Mouse (Mus musculus): ENCODE results near the gene Nav3. TPM values are rescaled to one million over a fixed set of nuclear protein-coding genes. Genes with fewer than 3 reads are reported as not detected.

The Nav3 gene
- polyA plus RNA-seq, 1 experiment from 2014 or later = 2.1 TPM

- WGBS = 77% methylated on average over 3 of the region's 3 CpGs
- no peak for ATAC-seq (ENCODE audit: insufficient read depth, low FRiP score, low read depth)
- H3K4me2 ChIP-seq = no peak overlapping the region
- no peaks in the 10 kb centered on the region for H3K36me3 ChIP-seq
- H3K9ac ChIP-seq = no peak overlapping the region
- no peaks in the 10 kb centered on the region for H3K4me1 ChIP-seq
- no peak overlapping the region for H3K4me3 ChIP-seq (replicated peaks)
- no peak overlapping the region for H3K27ac ChIP-seq
- no peaks in the 10 kb centered on the region for H3K27me3 ChIP-seq (replicated peaks)
- no peaks in the 10 kb centered on the region for H3K9me3 ChIP-seq
Observed at GRCm38 (mm10) chr10:109887160-109887559, 568.8 kb downstream of the Nav3 start.

- no peak overlapping the region for H3K4me3 ChIP-seq (replicated peaks)
- H3K4me2 ChIP-seq = no peak overlapping the region
- H3K4me1 ChIP-seq = no peaks in the 10 kb centered on the region
- H3K36me3 ChIP-seq = no peaks in the 10 kb centered on the region
- H3K9ac ChIP-seq = no peak overlapping the region
- H3K27ac ChIP-seq = no peak overlapping the region
- WGBS = 80% methylated on average over 4 of the region's 4 CpGs
- H3K27me3 ChIP-seq (replicated peaks) = no peaks in the 10 kb centered on the region
- H3K9me3 ChIP-seq = no peaks in the 10 kb centered on the region
- no peak for ATAC-seq (ENCODE audit: insufficient read depth, low FRiP score, low read depth)
Observed at GRCm38 (mm10) chr10:109876107-109876506, 579.9 kb downstream of the Nav3 start.

GRCm38 (mm10) chr10:109875312-109875830 lies 580.6 kb downstream of the Nav3 start:
- Histone ChIP-seq H3K27me3 (replicated peaks) (no peaks in the 10 kb centered on the region), H3K4me2 (no peak overlapping the region), H3K4me1 (no peaks in the 10 kb centered on the region), H3K9me3 (no peaks in the 10 kb centered on the region), H3K4me3 (replicated peaks) (no peak overlapping the region), H3K9ac (no peak overlapping the region), H3K36me3 (no peaks in the 10 kb centered on the region), H3K27ac (no peak overlapping the region)
- no peak for ATAC-seq (ENCODE audit: insufficient read depth, low FRiP score, low read depth)

- Histone ChIP-seq H3K4me1 (no peaks in the 10 kb centered on the region), H3K4me3 (replicated peaks) (no peak overlapping the region), H3K9ac (no peak overlapping the region), H3K4me2 (no peak overlapping the region), H3K27me3 (replicated peaks) (no peaks in the 10 kb centered on the region), H3K36me3 (no peaks in the 10 kb centered on the region), H3K9me3 (no peaks in the 10 kb centered on the region), H3K27ac (no peak overlapping the region)
- ATAC-seq (ENCODE audit: insufficient read depth, low FRiP score, low read depth) = no peak
- 57% methylated on average over 5 of the region's 5 CpGs for whole genome bisulfite sequencing
Observed at GRCm38 (mm10) chr10:109874652-109875311, 581.2 kb downstream of the Nav3 start.

- ATAC-seq (ENCODE audit: insufficient read depth, low FRiP score, low read depth) = no peak
- WGBS = 83% methylated on average over 2 of the region's 2 CpGs
- no peak overlapping the region for H3K9ac ChIP-seq
Observed at GRCm38 (mm10) chr10:109866063-109866462, 589.9 kb downstream of the Nav3 start.

GRCm38 (mm10) chr10:109865391-109865790 lies 590.6 kb downstream of the Nav3 start:
- Histone ChIP-seq H3K4me3 (replicated peaks) (no peak overlapping the region), H3K27ac (no peak overlapping the region), H3K27me3 (replicated peaks) (no peaks in the 10 kb centered on the region), H3K4me2 (no peak overlapping the region), H3K9me3 (no peaks in the 10 kb centered on the region), H3K36me3 (no peaks in the 10 kb centered on the region), H3K9ac (no peak overlapping the region), H3K4me1 (no peaks in the 10 kb centered on the region)
- 17% methylated on average over 1 of the region's 2 CpGs for WGBS
- no peak for ATAC-seq (ENCODE audit: insufficient read depth, low FRiP score, low read depth)

More at GRCm38 (mm10) chr10:109866063-109866462, 589.9 kb downstream of the Nav3 start:
- Histone ChIP-seq H3K4me2 (no peak overlapping the region), H3K36me3 (no peaks in the 10 kb centered on the region), H3K4me1 (no peaks in the 10 kb centered on the region), H3K9me3 (no peaks in the 10 kb centered on the region), H3K27me3 (replicated peaks) (no peaks in the 10 kb centered on the region), H3K27ac (no peak overlapping the region), H3K4me3 (replicated peaks) (no peak overlapping the region)

- H3K27me3 ChIP-seq (replicated peaks) = no peaks in the 10 kb centered on the region
- H3K4me1 ChIP-seq = no peaks in the 10 kb centered on the region
- no peaks in the 10 kb centered on the region for H3K9me3 ChIP-seq
- H3K36me3 ChIP-seq = no peaks in the 10 kb centered on the region
- no peak overlapping the region for H3K4me2 ChIP-seq
- no peak for ATAC-seq (ENCODE audit: insufficient read depth, low FRiP score, low read depth)
- no peak overlapping the region for H3K9ac ChIP-seq
- H3K27ac ChIP-seq = no peak overlapping the region
- H3K4me3 ChIP-seq (replicated peaks) = no peak overlapping the region
- 22% methylated on average over 4 of the region's 4 CpGs for WGBS
Observed at GRCm38 (mm10) chr10:109864708-109865107, 591.3 kb downstream of the Nav3 start.

GRCm38 (mm10) chr10:109861275-109861674 lies 594.7 kb downstream of the Nav3 start:
- H3K4me1 ChIP-seq = no peaks in the 10 kb centered on the region
- H3K36me3 ChIP-seq = no peaks in the 10 kb centered on the region
- WGBS = 64% methylated on average over 2 of the region's 2 CpGs
- H3K9ac ChIP-seq = no peak overlapping the region
- H3K27ac ChIP-seq = no peak overlapping the region
- ATAC-seq (ENCODE audit: insufficient read depth, low FRiP score, low read depth) = no peak
- no peak overlapping the region for H3K4me2 ChIP-seq
- no peaks in the 10 kb centered on the region for H3K9me3 ChIP-seq
- no peaks in the 10 kb centered on the region for H3K27me3 ChIP-seq (replicated peaks)
- H3K4me3 ChIP-seq (replicated peaks) = no peak overlapping the region

GRCm38 (mm10) chr10:109858568-109858967 lies 597.4 kb downstream of the Nav3 start:
- Histone ChIP-seq H3K9me3 (no peaks in the 10 kb centered on the region), H3K27me3 (replicated peaks) (no peaks in the 10 kb centered on the region), H3K4me1 (no peaks in the 10 kb centered on the region), H3K36me3 (no peaks in the 10 kb centered on the region), H3K27ac (no peak overlapping the region), H3K4me3 (replicated peaks) (no peak overlapping the region), H3K4me2 (no peak overlapping the region), H3K9ac (no peak overlapping the region)
- no peak for ATAC-seq (ENCODE audit: insufficient read depth, low FRiP score, low read depth)
- 79% methylated on average over 2 of the region's 2 CpGs for WGBS

GRCm38 (mm10) chr10:109852392-109852791 lies 603.6 kb downstream of the Nav3 start:
- no peak overlapping the region for H3K4me3 ChIP-seq (replicated peaks)
- no peak overlapping the region for H3K4me2 ChIP-seq
- no peaks in the 10 kb centered on the region for H3K9me3 ChIP-seq
- no peaks in the 10 kb centered on the region for H3K36me3 ChIP-seq
- no peak overlapping the region for H3K27ac ChIP-seq
- H3K9ac ChIP-seq = no peak overlapping the region
- WGBS = 37% methylated on average over 7 of the region's 7 CpGs
- no peaks in the 10 kb centered on the region for H3K27me3 ChIP-seq (replicated peaks)
- ATAC-seq (ENCODE audit: insufficient read depth, low FRiP score, low read depth) = no peak
- H3K4me1 ChIP-seq = no peaks in the 10 kb centered on the region

GRCm38 (mm10) chr10:109847631-109848030 lies 608.4 kb downstream of the Nav3 start:
- WGBS = 57% methylated on average over 4 of the region's 4 CpGs
- no peaks in the 10 kb centered on the region for H3K9me3 ChIP-seq
- H3K4me3 ChIP-seq (replicated peaks) = no peak overlapping the region
- no peak for ATAC-seq (ENCODE audit: insufficient read depth, low FRiP score, low read depth)
- H3K27ac ChIP-seq = no peak overlapping the region
- no peak overlapping the region for H3K4me2 ChIP-seq
- H3K36me3 ChIP-seq = no peaks in the 10 kb centered on the region
- no peaks in the 10 kb centered on the region for H3K27me3 ChIP-seq (replicated peaks)
- H3K4me1 ChIP-seq = no peaks in the 10 kb centered on the region
- no peak overlapping the region for H3K9ac ChIP-seq

GRCm38 (mm10) chr10:109843661-109844060 lies 612.3 kb downstream of the Nav3 start:
- 67% methylated on average over 4 of the region's 4 CpGs for WGBS
- no peak for ATAC-seq (ENCODE audit: insufficient read depth, low FRiP score, low read depth)
- H3K4me1 ChIP-seq = no peaks in the 10 kb centered on the region
- no peak overlapping the region for H3K9ac ChIP-seq
- H3K27ac ChIP-seq = no peak overlapping the region
- no peaks in the 10 kb centered on the region for H3K9me3 ChIP-seq
- H3K4me2 ChIP-seq = no peak overlapping the region
- H3K36me3 ChIP-seq = no peaks in the 10 kb centered on the region
- H3K4me3 ChIP-seq (replicated peaks) = no peak overlapping the region
- no peaks in the 10 kb centered on the region for H3K27me3 ChIP-seq (replicated peaks)
